Mouse (Mus musculus) heart, adult 8-10 months (tissue): Measurements from ENCODE around the gene Rapgef5. TPM values are rescaled to one million over a fixed set of nuclear protein-coding genes. Genes with fewer than 3 reads are reported as not detected.

Source experiments
- DNase-seq: peaks from one replicate; pipeline ENCODE4 v3.0.0; 2022; ENCODE audit warnings: low spot score
- total RNA-seq, 4 experiments: library from RNA; stranded (reverse); gene quantifications; 2 replicates each; pipeline ENCODE4 v1.2.4; 2022

Gene Rapgef5
- total RNA-seq, 4 experiments from 2014 or later: 27.1 to 39.3 (median 35.8) TPM

- no peak for DNase-seq
These were observed 196.2 kb downstream of the Rapgef5 start for GRCm38 (mm10) chr12:117712474-117712873.

- DNase-seq: no peak
These were observed 197.3 kb downstream of the Rapgef5 start for GRCm38 (mm10) chr12:117713616-117714015.

GRCm38 (mm10) chr12:117720794-117721747 is 204.8 kb downstream of the Rapgef5 start:
- no peak for DNase-seq

GRCm38 (mm10) chr12:117721748-117722150 is 205.5 kb downstream of the Rapgef5 start:
- no peak for DNase-seq

GRCm38 (mm10) chr12:117725011-117725410 is 208.7 kb downstream of the Rapgef5 start:
- no peak for DNase-seq

GRCm38 (mm10) chr12:117727481-117728177 is 211.3 kb downstream of the Rapgef5 start:
- DNase-seq: no peak

GRCm38 (mm10) chr12:117728178-117728611 is 211.9 kb downstream of the Rapgef5 start:
- DNase-seq: no peak

- DNase-seq: no peak
These were observed 217.3 kb downstream of the Rapgef5 start for GRCm38 (mm10) chr12:117733611-117734010.

GRCm38 (mm10) chr12:117736130-117736529 is 219.9 kb downstream of the Rapgef5 start:
- DNase-seq: no peak

GRCm38 (mm10) chr12:117736928-117737327 is 220.6 kb downstream of the Rapgef5 start:
- no peak for DNase-seq

- no peak for DNase-seq
These were observed 221.2 kb downstream of the Rapgef5 start for GRCm38 (mm10) chr12:117737332-117738031.

GRCm38 (mm10) chr12:117742487-117742886 is 226.2 kb downstream of the Rapgef5 start:
- no peak for DNase-seq

GRCm38 (mm10) chr12:117744580-117745483 is 228.6 kb downstream of the Rapgef5 start:
- DNase-seq: no peak

GRCm38 (mm10) chr12:117746611-117747010 is 230.3 kb downstream of the Rapgef5 start:
- no peak for DNase-seq

GRCm38 (mm10) chr12:117751045-117751444 is 234.8 kb downstream of the Rapgef5 start:
- DNase-seq: no peak

- DNase-seq: peak; percentile 85
These were observed 235.5 kb downstream of the Rapgef5 start for GRCm38 (mm10) chr12:117751520-117752383.

GRCm38 (mm10) chr12:117756010-117756409 is 239.7 kb downstream of the Rapgef5 start:
- peak; percentile 44 for DNase-seq

- no peak for DNase-seq
These were observed 244.1 kb downstream of the Rapgef5 start for GRCm38 (mm10) chr12:117760373-117760772.

- DNase-seq: no peak
These were observed 244.6 kb downstream of the Rapgef5 start for GRCm38 (mm10) chr12:117760846-117761245.

GRCm38 (mm10) chr12:117761698-117762097 is 245.4 kb downstream of the Rapgef5 start:
- DNase-seq: no peak
